Mouse (Mus musculus) megakaryocyte, adult 5-6 weeks (primary cell): ENCODE measurements at regions not wholly inside any gene's neighbourhood (a gene's known extent, or its start where the extent isn't known, plus 50 kb on each side); places are given as distances from the start of the nearest gene placed in this dataset.

Experiments used
- ATAC-seq: 2 replicates; pipeline ENCODE4 v1.8.0; 2016; ENCODE audit warnings: mild to moderate bottlenecking, inconsistent platforms; ENCODE audit not compliant: poor library complexity, severe bottlenecking

- ATAC-seq, result peak; percentile 46
Measured at GRCm38 (mm10) chr17:83276000-83276891, 61.2 kb downstream of the Pkdcc start.

- ATAC-seq, result peak; percentile 51
Measured at GRCm38 (mm10) chr17:83277117-83277947, 62.2 kb downstream of the Pkdcc start.

- 0 out of 2 replicates have a peak, but pooled peaks have one; percentile 9 for ATAC-seq
Measured at GRCm38 (mm10) chr17:83277948-83278924, 63.1 kb downstream of the Pkdcc start.

- ATAC-seq, result no peak
Measured at GRCm38 (mm10) chr17:83283328-83283727, 67.4 kb upstream of the Eml4 start.

DNA sequence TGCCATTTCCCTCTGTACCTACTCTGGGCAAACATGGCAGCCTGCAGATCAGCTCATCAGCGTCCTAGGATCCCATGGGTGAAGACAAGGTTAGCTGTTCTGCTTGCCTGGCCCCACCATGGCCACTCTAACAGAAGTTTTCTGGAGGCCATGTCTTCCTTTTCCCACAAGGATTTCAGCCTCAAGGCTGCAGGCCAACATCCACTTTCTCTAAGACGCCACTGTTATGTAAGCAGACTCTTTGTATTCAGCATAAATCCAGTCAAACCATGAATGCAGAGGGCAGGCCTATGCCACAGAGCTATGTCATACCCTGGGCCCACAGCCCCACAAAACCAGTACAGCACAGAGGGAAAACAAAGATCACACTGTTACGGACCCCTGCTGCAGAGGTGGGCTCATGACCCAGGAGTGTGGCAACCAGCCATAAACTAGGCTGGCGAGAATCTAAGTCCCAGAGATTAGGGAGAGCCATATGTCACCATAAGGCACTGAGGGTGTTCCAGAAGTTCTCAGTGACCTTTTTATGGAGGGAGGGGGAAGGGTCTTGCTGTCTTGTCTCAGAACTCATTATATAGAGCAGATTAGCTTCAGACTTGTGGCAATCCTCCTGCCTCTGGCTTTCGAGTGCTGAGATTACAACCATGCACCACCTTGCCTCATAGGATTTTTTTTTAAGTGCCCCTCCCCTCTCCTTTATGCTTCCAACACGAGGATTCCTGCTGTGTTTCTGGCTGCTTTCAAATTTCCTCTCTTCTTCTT lies 63.2 kb upstream of the Eml4 start:
- ATAC-seq, result no peak

- ATAC-seq, result no peak
Measured at GRCm38 (mm10) chr17:83288143-83288492, 62.6 kb upstream of the Eml4 start.

GRCm38 (mm10) chr17:83295526-83296238 lies 55.0 kb upstream of the Eml4 start:
- ATAC-seq, result no peak

- peak; percentile 75 for ATAC-seq
Measured at GRCm38 (mm10) chr17:83297379-83298121, 53.2 kb upstream of the Eml4 start.
